Mouse (Mus musculus) kidney, postnatal 0 days (tissue): Measurements from ENCODE around the gene Jph2. TPM values are rescaled to one million over a fixed set of nuclear protein-coding genes. Genes with fewer than 3 reads are reported as not detected.

ENCODE experiments used
- ATAC-seq: fragments of 200-750 bp; cut with Nextera tagmentation; replicated peaks from 2 replicates; pipeline ENCODE4 v1.8.0; 2017; ENCODE audit warnings: low read depth, moderate number of reproducible peaks, moderate TSS enrichment, moderate library complexity; ENCODE audit not compliant: low FRiP score
- DNase-seq: peaks from one replicate; pipeline ENCODE4 v3.0.0-alpha.2; 2016; ENCODE audit warnings: low spot score
- H3K27ac ChIP-seq: fragments of 300-500 bp; sonication (generic); 2 replicates; pipeline ENCODE4 v1.5.1; 2014; ENCODE audit warnings: mild to moderate bottlenecking
- H3K27me3 ChIP-seq: fragments of 300-500 bp; sonication (generic); 2 replicates; pipeline ENCODE4 v1.6.1; 2014; ENCODE audit warnings: low read length, mixed read lengths; ENCODE audit not compliant: insufficient read depth
- H3K36me3 ChIP-seq: fragments of 300-500 bp; sonication (generic); 2 replicates; pipeline ENCODE4 v1.6.1; 2014; ENCODE audit warnings: low read length, mixed read lengths; ENCODE audit not compliant: insufficient read depth
- H3K4me1 ChIP-seq: fragments of 300-500 bp; sonication (generic); replicated peaks from 2 replicates; pipeline ENCODE4 v1.6.1; 2014; ENCODE audit warnings: antibody characterized with exemption, low read length, mixed read lengths; ENCODE audit not compliant: insufficient read depth
- H3K4me2 ChIP-seq: fragments of 300-500 bp; sonication (generic); 2 replicates; pipeline ENCODE4 v1.6.1; 2014; ENCODE audit warnings: mild to moderate bottlenecking, low read length, moderate library complexity, mixed read lengths
- H3K4me3 ChIP-seq: fragments of 300-500 bp; sonication (generic); replicated peaks from 2 replicates; pipeline ENCODE4 v1.5.1; 2014; ENCODE audit warnings: low read depth, low read length
- H3K9ac ChIP-seq: fragments of 300-500 bp; sonication (generic); 2 replicates; pipeline ENCODE4 v1.6.1; 2014; ENCODE audit warnings: low read depth, low read length
- H3K9me3 ChIP-seq: fragments of 300-500 bp; sonication (generic); replicated peaks from 2 replicates; pipeline ENCODE4 v1.6.1; 2016; ENCODE audit warnings: low read length, inconsistent platforms, mixed read lengths
- CTCF ChIP-seq: IDR thresholded peaks from 2 replicates; pipeline ENCODE4 v1.5.1; 2016; ENCODE audit warnings: antibody characterized with exemption, low read depth, mild to moderate bottlenecking, moderate library complexity
- WGBS: fragments of 180-500 bp; shearing (Covaris S2); extraction: QIAGEN DNeasy Blood & Tissue Kit; methylation state at CpG from one replicate; pipeline ENCODE4 v1.1.7; 2014; 5-methylcytosine and 5-hydroxymethylcytosine counted together
- polyA plus RNA-seq: library from polyadenylated mRNA; unstranded; fragments of >200 nt; fragmentation: Nextera tagmentation; extraction: Ambion mirVana; gene quantifications from 2 replicates; pipeline ENCODE4 v1.2.1, GENCODE M21; 2015

The Jph2 gene
- polyA plus RNA-seq, 1 experiment from 2014 or later: 3.5 TPM

DNA sequence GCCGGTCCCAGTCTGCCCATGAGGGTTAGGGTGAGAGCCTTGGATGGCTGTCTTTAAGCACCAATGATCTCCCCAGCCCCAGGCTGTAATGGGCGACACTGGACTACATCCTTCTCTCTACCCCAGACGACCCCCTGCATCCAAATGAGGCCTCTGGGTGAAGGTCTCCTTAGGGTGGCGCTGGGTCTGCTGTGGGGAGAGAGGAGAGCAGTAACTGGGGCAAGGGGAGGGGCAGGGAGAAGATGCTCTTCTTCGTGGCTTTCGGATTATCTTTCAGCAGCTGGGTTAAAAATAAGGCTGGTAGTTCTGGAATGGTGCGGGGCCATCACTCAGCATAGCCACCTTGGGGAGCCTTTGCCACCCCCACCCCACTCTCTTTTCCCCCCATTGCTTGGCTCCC is 49.1 kb downstream of the Jph2 start:
- H3K9me3 ChIP-seq: no peaks in the 10 kb centered on the region
- H3K27me3 ChIP-seq: no peaks in the 10 kb centered on the region
- ATAC-seq (no peak), DNase-seq (no peak)
- no peak overlapping the region for H3K9ac ChIP-seq
- no peaks in the 10 kb centered on the region for H3K36me3 ChIP-seq
- no peak overlapping the region for H3K4me2 ChIP-seq
- TF ChIP-seq CTCF: no peak
- H3K4me3 ChIP-seq: no peak overlapping the region
- no peak overlapping the region for H3K27ac ChIP-seq
- 79% methylated on average over 7 of the region's 7 CpGs for WGBS
- H3K4me1 ChIP-seq: no peaks in the 10 kb centered on the region

DNA sequence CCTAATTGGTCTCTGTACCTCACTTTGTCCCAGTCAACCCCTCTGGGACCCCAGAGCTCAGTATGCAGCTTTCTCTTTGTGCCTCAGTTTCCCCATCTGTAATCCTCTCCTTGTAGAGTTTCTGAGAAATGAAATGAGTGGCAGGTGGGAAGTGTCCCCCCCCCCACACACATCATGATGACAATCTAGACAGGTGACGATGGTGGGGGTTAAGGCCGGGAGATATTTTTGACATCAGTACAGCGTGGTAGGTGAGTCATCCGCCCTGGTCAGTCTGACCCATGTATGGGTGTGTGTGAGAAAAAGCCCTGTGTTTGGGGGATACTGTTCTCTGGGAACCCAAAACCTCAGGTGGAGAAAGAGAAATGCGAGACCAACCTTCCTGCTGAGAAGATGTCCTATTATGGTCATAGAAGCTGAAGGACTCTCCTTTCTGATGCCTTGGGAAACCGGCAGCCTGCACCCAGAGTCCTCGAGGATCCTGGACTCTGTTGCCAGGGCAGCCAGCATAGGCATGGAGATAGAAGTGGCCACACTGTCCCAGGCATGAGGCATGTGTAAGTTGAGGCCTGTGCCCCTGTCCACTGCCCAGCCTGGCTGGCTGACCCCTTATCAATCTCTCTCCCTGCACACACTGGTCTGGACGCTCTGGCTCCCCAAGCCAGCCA is 50.1 kb downstream of the Jph2 start:
- Histone ChIP-seq H3K27me3 (no peaks in the 10 kb centered on the region), H3K4me2 (no peak overlapping the region), H3K36me3 (no peaks in the 10 kb centered on the region), H3K4me3 (no peak overlapping the region), H3K9ac (no peak overlapping the region), H3K27ac (no peak overlapping the region), H3K9me3 (no peaks in the 10 kb centered on the region), H3K4me1 (no peaks in the 10 kb centered on the region)
- DNase-seq (no peak), ATAC-seq (no peak)
- 85% methylated on average over 8 of the region's 8 CpGs for WGBS
- no peak for TF ChIP-seq CTCF

DNA sequence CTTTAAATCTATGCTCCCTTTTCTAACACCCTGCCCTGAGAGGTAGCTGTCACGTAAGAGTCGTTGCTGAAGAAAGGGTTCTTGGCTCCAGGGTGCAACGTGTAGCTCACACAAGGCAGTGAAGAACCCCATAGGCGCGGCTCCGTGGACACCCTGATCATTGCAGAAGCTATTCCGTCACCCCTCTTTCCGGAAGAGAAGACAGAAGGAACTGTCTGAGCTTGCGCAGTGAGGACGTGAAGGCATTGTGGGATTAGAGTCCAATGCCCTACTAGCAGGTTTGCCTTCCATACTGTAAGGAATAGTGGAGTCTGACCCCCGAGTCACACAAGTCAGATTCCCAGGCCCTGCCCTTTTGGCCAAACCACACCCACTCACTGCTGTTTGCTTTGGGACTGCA is 51.3 kb downstream of the Jph2 start:
- Histone ChIP-seq H3K4me1 (no peaks in the 10 kb centered on the region), H3K4me3 (no peak overlapping the region), H3K4me2 (no peak overlapping the region), H3K9ac (no peak overlapping the region), H3K9me3 (no peaks in the 10 kb centered on the region), H3K36me3 (no peaks in the 10 kb centered on the region), H3K27me3 (0 out of 2 replicates have a peak, but pooled peaks cover 3% of the 10 kb centered on the region), H3K27ac (no peak overlapping the region)
- DNase-seq (no peak), ATAC-seq (no peak)
- WGBS: 79% methylated on average over 11 of the region's 11 CpGs
- TF ChIP-seq CTCF: no peak

DNA sequence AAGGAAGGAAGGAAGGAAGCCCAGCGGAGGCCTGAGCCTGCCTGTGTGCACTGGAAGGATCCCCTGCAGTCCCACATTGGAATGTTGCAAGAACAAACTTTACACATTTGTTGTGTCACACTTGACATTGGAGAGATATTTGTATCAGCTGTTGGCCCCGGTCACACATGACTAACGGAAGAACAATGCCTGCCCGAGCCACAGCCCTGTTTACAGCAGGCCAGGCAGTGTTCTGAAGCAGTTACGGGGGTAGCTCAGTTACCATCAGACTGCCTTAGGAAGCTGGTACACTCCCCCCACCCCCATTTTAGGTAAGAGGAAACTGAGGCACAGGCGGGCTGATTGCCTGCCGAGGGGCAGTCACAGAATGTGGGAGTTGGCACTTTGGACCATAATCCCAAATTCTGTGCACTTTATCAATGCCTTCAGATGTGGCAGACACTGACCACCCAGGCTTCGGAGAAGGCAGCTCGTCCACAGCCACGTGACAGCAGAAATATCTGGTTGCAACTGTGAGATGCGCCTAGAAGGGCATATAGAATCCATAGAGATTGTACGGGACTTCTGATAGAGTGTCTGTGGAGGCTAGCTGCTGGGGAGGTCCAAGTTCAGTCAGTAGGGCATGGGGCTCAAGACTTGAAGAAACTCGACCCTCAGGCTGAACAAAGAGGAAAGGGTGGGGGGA is 52.7 kb downstream of the Jph2 start:
- Histone ChIP-seq H3K27ac (no peak overlapping the region), H3K4me1 (no peaks in the 10 kb centered on the region), H3K36me3 (no peaks in the 10 kb centered on the region), H3K4me2 (no peak overlapping the region), H3K4me3 (no peak overlapping the region), H3K27me3 (peaks cover 9% of the 10 kb centered on the region; the same call in 1 of the 2 replicates), H3K9ac (no peak overlapping the region), H3K9me3 (no peaks in the 10 kb centered on the region)
- ATAC-seq (no peak), DNase-seq (peak; percentile 45)
- WGBS: 60% methylated on average over 13 of the region's 13 CpGs
- TF ChIP-seq CTCF: no peak

DNA sequence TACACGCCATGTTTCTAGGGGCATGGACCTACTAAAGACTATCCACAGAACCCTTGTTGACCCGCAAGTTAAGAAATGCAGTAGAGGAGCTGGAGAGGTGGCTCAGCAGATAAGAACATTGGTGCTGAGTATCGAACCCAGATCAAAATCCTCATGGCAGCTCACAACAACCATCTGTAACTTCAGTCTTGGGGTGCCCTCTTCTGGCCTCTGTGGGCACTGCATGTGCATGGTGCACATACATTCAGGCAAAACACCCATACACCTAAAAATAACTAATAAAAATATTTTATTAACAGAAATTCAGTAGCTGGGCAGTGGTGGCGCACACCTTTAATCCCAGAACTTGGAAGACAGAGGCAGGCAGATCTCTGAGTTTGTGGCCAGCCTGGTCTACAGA is 54.1 kb downstream of the Jph2 start:
- no peak overlapping the region for H3K9ac ChIP-seq
- no peak overlapping the region for H3K4me2 ChIP-seq
- H3K4me3 ChIP-seq: no peak overlapping the region
- ATAC-seq (no peak), DNase-seq (no peak)
- 90% methylated on average over 4 of the region's 4 CpGs for WGBS
- no peak overlapping the region for H3K27ac ChIP-seq
- 0 out of 2 replicates have a peak, but pooled peaks cover 3% of the 10 kb centered on the region for H3K4me1 ChIP-seq
- H3K27me3 ChIP-seq: peaks cover 21% of the 10 kb centered on the region
- no peaks in the 10 kb centered on the region for H3K36me3 ChIP-seq
- peak; percentile 54 for TF ChIP-seq CTCF
- no peaks in the 10 kb centered on the region for H3K9me3 ChIP-seq

DNA sequence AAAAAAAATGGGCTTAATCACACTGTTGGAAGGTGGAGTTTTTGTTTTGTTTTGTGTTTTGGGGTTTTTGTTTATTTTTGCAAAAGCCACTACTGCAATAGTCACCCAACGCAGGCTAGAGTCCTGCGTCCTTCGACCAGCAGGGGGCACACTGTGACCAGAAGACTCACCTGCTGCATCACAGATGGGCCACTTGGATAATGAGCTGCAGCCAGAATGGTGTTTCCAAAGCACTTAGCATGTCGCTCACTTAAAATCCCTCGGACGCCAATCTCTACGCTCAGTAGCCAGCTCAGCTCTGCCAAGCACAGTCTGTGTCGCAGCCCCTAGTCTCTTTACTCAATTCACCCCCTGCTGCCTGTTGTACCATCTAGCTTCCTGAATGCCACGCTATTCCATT is 57.5 kb downstream of the Jph2 start:
- Histone ChIP-seq H3K9me3 (no peaks in the 10 kb centered on the region), H3K4me3 (no peak overlapping the region), H3K4me2 (no peak overlapping the region), H3K4me1 (0 out of 2 replicates have a peak, but pooled peaks cover 3% of the 10 kb centered on the region), H3K27ac (no peak overlapping the region), H3K27me3 (peaks cover 28% of the 10 kb centered on the region), H3K36me3 (no peaks in the 10 kb centered on the region), H3K9ac (no peak overlapping the region)
- no peak for ATAC-seq
- DNase-seq: peak; percentile 85
- TF ChIP-seq CTCF: peak; percentile 94
- 25% methylated on average over 9 of the region's 9 CpGs for WGBS
